Mouse (Mus musculus) neural tube, embryonic 12.5 days (tissue): Measurements from ENCODE around the gene Tmem54. TPM values are rescaled to one million over a fixed set of nuclear protein-coding genes. Genes with fewer than 3 reads are reported as not detected.

ENCODE experiments used
- ATAC-seq: fragments of 200-750 bp; cut with Nextera tagmentation; 2 replicates; pipeline ENCODE4 v1.8.0; 2017; ENCODE audit warnings: low read depth, mild to moderate bottlenecking, moderate TSS enrichment, moderate library complexity; ENCODE audit not compliant: low FRiP score
- H3K27ac ChIP-seq: fragments of 300-500 bp; sonication (generic); 2 replicates; pipeline ENCODE4 v1.5.1; 2016
- H3K27me3 ChIP-seq: fragments of 300-500 bp; sonication (generic); replicated peaks from 2 replicates; pipeline ENCODE4 v1.6.1; 2016; ENCODE audit warnings: mild to moderate bottlenecking
- H3K36me3 ChIP-seq: fragments of 300-500 bp; sonication (generic); 2 replicates; pipeline ENCODE4 v1.6.1; 2016; ENCODE audit warnings: mild to moderate bottlenecking
- H3K4me1 ChIP-seq: fragments of 300-500 bp; sonication (generic); 2 replicates; pipeline ENCODE4 v1.6.1; 2016
- H3K4me2 ChIP-seq: fragments of 300-500 bp; sonication (generic); replicated peaks from 2 replicates; pipeline ENCODE4 v1.6.1; 2016; ENCODE audit warnings: mild to moderate bottlenecking
- H3K4me3 ChIP-seq: fragments of 300-500 bp; sonication (generic); 2 replicates; pipeline ENCODE4 v1.5.1; 2016
- H3K9ac ChIP-seq: fragments of 300-500 bp; sonication (generic); 2 replicates; pipeline ENCODE4 v1.6.1; 2016; ENCODE audit warnings: mild to moderate bottlenecking
- H3K9me3 ChIP-seq: fragments of 300-500 bp; sonication (generic); 2 replicates; pipeline ENCODE4 v1.6.1; 2016; ENCODE audit warnings: mild to moderate bottlenecking
- WGBS: fragments of 180-500 bp; shearing (Covaris S2); methylation state at CpG from one replicate; pipeline ENCODE4 v1.1.7; 2016; 5-methylcytosine and 5-hydroxymethylcytosine counted together
- polyA plus RNA-seq: library from polyadenylated mRNA; unstranded; fragments of >200 nt; fragmentation: Nextera tagmentation; extraction: Ambion mirVana; gene quantifications from 2 replicates; pipeline ENCODE4 v1.2.1, GENCODE M21; 2016

The Tmem54 gene
- 0.68 and 0.79 TPM in 2 replicates for polyA plus RNA-seq

GRCm38 (mm10) chr4:129105356-129105755 is at the start of gene Tmem54:
Tmem54 (plus strand) TSS chr4:129105548.
- no peak for ATAC-seq
- H3K4me1 ChIP-seq = peaks cover 7% of the 10 kb centered on the region
- peak within 1 kb of the TSS; percentile 53 for H3K4me2 ChIP-seq
- WGBS = 2% methylated on average over 40 of the region's 40 CpGs
- no peaks in the 10 kb centered on the region for H3K9me3 ChIP-seq
- peaks cover 42% of the 10 kb centered on the region for H3K27me3 ChIP-seq
- H3K36me3 ChIP-seq = no peaks in the 10 kb centered on the region
- H3K9ac ChIP-seq = peak within 1 kb of the TSS; percentile 48
- peak within 1 kb of the TSS; percentile 19 for H3K4me3 ChIP-seq
- no peak within 1 kb of the TSS for H3K27ac ChIP-seq

- ATAC-seq = no peak
- Histone ChIP-seq H3K4me2 (no peak overlapping the region), H3K4me1 (peaks cover 13% of the 10 kb centered on the region), H3K9me3 (no peaks in the 10 kb centered on the region), H3K27me3 (0 out of 2 replicates have a peak, but pooled peaks cover 9% of the 10 kb centered on the region), H3K9ac (no peak overlapping the region), H3K36me3 (no peaks in the 10 kb centered on the region), H3K4me3 (no peak overlapping the region), H3K27ac (no peak overlapping the region)
- 90% methylated on average over 5 of the region's 5 CpGs for WGBS
Observed at GRCm38 (mm10) chr4:129055562-129055961, 49.8 kb upstream of the Tmem54 start.

- no peaks in the 10 kb centered on the region for H3K36me3 ChIP-seq
- peak overlapping the region; percentile 86 for H3K27ac ChIP-seq
- peak overlapping the region; percentile 94 for H3K4me3 ChIP-seq
- ATAC-seq = peak; percentile 94
- H3K4me1 ChIP-seq = peaks cover 13% of the 10 kb centered on the region
- peak overlapping the region; percentile 88 for H3K4me2 ChIP-seq
- 4% methylated on average over 42 of the region's 44 CpGs for WGBS
- H3K27me3 ChIP-seq = no peaks in the 10 kb centered on the region
- H3K9me3 ChIP-seq = no peaks in the 10 kb centered on the region
- H3K9ac ChIP-seq = peak overlapping the region; percentile 98
Observed at GRCm38 (mm10) chr4:129057533-129058206, 47.7 kb upstream of the Tmem54 start.

DNA sequence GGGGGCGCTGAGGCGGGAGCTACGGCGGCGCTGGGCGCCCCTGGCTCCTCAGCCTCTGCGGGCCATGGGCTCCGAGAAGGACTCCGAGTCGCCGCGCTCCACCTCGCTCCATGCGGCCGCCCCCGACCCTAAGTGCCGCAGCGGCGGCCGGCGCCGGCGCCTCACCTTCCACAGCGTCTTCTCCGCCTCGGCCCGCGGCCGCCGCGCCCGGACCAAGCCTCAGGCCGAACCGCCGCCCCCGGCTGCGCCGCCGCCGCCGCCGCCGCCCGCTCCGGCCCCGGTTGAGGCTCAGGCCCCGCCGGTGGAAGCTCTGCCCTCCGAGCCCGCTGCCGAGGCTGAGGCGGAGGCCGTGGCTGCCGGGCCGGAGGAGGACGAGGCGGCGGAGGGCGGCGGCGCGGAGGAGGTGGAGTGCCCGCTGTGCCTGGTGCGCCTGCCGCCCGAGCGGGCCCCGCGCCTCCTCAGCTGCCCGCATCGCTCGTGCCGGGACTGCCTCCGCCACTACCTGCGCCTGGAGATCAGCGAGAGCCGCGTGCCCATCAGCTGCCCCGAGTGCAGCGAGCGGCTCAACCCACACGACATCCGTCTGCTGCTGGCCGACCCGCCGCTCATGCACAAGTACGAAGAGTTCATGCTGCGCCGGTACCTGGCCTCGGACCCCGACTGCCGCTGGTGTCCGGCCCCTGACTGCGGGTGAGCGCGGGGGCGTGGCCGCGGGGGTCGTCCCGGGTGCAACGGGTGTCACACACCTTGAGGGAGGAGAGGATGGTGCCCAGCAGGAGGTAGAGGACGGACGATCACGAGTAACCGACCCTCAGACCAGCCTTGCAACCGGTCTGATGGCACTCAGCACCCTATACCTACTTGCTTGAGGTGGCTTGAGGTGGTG is 46.9 kb upstream of the Tmem54 start, which contains the start of gene Rnf19b:
Gene Rnf19b (plus strand): TSS at position 65 of the 886 bp plus-strand sequence.
- H3K27me3 ChIP-seq = no peaks in the 10 kb centered on the region
- under 1% methylated on average over 73 of the region's 107 CpGs for WGBS
- H3K9me3 ChIP-seq = no peaks in the 10 kb centered on the region
- peak within 1 kb of the TSS; percentile 88 for H3K4me2 ChIP-seq
- peak; percentile 45 for ATAC-seq
- H3K9ac ChIP-seq = peak within 1 kb of the TSS; percentile 98
- H3K36me3 ChIP-seq = no peaks in the 10 kb centered on the region
- peak within 1 kb of the TSS; percentile 86 for H3K27ac ChIP-seq
- H3K4me3 ChIP-seq = peak within 1 kb of the TSS; percentile 94
- H3K4me1 ChIP-seq = peaks cover 13% of the 10 kb centered on the region

GRCm38 (mm10) chr4:129059125-129059551 is 46.2 kb upstream of the Tmem54 start:
- H3K4me3 ChIP-seq = peak overlapping the region; percentile 94
- H3K9me3 ChIP-seq = no peaks in the 10 kb centered on the region
- no peak overlapping the region for H3K27ac ChIP-seq
- WGBS = 3% methylated on average over 13 of the region's 13 CpGs
- H3K4me1 ChIP-seq = peaks cover 13% of the 10 kb centered on the region
- no peaks in the 10 kb centered on the region for H3K27me3 ChIP-seq
- ATAC-seq = no peak
- peak overlapping the region; percentile 98 for H3K9ac ChIP-seq
- H3K4me2 ChIP-seq = peak overlapping the region; percentile 88
- no peaks in the 10 kb centered on the region for H3K36me3 ChIP-seq

GRCm38 (mm10) chr4:129059922-129060321 is 45.4 kb upstream of the Tmem54 start:
- Histone ChIP-seq H3K27ac (no peak overlapping the region), H3K4me1 (peaks cover 13% of the 10 kb centered on the region), H3K4me3 (peak overlapping the region; percentile 94), H3K36me3 (no peaks in the 10 kb centered on the region), H3K27me3 (no peaks in the 10 kb centered on the region), H3K9me3 (no peaks in the 10 kb centered on the region), H3K9ac (no peak overlapping the region), H3K4me2 (peak overlapping the region; percentile 88)
- ATAC-seq = no peak
- WGBS = 56% methylated on average over 4 of the region's 4 CpGs

GRCm38 (mm10) chr4:129061486-129061885 is 43.9 kb upstream of the Tmem54 start:
- WGBS = 98% methylated on average over 1 of the region's 1 CpGs
- Histone ChIP-seq H3K36me3 (no peaks in the 10 kb centered on the region), H3K4me3 (no peak overlapping the region), H3K9ac (no peak overlapping the region), H3K27me3 (no peaks in the 10 kb centered on the region), H3K4me1 (peaks cover 13% of the 10 kb centered on the region), H3K9me3 (no peaks in the 10 kb centered on the region), H3K27ac (no peak overlapping the region), H3K4me2 (no peak overlapping the region)
- no peak for ATAC-seq

DNA sequence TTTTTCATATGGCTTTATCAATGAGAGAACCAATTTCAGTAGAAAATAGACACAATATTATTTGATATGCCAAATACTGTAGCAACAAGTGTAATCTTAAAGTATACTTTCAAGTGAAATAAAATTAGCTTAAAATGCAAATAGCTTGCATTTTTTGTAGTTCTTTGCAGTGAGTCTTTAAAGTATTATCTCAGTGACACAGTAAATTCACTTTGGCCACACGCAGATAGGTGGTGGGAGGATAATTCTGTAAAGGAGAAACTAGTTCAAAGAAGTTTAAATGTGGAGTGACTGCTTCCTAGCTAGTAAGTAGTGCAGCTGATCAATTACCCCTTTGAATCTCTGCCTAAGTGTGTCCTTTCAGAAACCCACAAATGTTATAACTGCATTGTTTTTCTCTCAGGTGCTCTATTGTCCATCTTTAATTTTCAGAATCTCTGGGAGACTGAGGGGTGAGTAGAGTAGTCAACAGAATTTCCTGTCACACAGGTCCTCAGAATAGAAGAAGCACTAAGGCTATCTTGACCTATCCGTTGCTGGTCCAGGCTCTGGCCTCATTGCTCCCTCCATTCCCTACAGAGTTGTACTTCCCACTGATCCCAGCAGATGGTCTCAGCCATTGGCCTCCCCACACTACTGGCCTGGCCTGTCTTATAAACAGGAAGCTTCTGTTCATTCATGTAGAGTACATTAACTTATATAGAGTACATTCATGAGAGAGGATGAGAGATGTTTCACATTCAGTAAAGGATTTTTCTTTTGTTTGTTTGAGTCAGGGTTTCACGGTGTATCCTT is 42.9 kb upstream of the Tmem54 start:
- H3K9ac ChIP-seq = no peak overlapping the region
- no peak overlapping the region for H3K27ac ChIP-seq
- no peak for ATAC-seq
- no peak overlapping the region for H3K4me3 ChIP-seq
- no peaks in the 10 kb centered on the region for H3K27me3 ChIP-seq
- H3K36me3 ChIP-seq = no peaks in the 10 kb centered on the region
- peaks cover 13% of the 10 kb centered on the region for H3K4me1 ChIP-seq
- no peak overlapping the region for H3K4me2 ChIP-seq
- H3K9me3 ChIP-seq = no peaks in the 10 kb centered on the region
- 82% methylated on average over 3 of the region's 3 CpGs for WGBS

DNA sequence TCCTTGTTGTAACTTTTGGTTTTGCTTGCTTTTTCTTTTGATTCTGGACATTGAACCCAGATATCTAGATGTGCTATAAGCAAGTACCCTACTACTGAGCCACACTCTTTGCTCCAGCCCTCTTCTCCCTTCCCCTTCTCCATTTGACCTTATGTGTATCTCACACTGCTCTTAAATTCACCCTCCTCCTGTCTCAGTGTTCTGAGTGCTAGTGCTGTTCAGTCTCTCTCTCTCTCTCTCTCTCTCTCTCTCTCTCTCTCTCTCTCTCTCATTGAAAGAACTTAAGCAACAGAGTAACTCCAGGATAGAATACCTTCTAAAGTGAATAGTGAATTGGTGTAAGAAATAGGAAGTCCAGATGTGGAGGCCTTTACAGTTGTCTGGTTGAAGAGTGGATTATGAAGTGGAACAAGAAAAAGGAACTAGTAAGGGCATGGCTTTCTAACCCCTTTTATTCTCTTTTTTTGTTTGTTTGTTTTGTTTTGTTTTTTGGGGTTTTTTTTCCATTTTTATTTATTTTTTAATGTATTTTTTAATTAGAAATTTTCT is 39.6 kb upstream of the Tmem54 start:
- no peak overlapping the region for H3K9ac ChIP-seq
- no peak overlapping the region for H3K27ac ChIP-seq
- H3K4me3 ChIP-seq = no peak overlapping the region
- no peak for ATAC-seq
- H3K9me3 ChIP-seq = no peaks in the 10 kb centered on the region
- no peaks in the 10 kb centered on the region for H3K36me3 ChIP-seq
- no peak overlapping the region for H3K4me2 ChIP-seq
- H3K4me1 ChIP-seq = no peaks in the 10 kb centered on the region
- no peaks in the 10 kb centered on the region for H3K27me3 ChIP-seq

- no peak for ATAC-seq
- Histone ChIP-seq H3K4me2 (no peak overlapping the region), H3K4me1 (no peaks in the 10 kb centered on the region), H3K4me3 (no peak overlapping the region), H3K9ac (no peak overlapping the region), H3K9me3 (no peaks in the 10 kb centered on the region), H3K27ac (no peak overlapping the region), H3K27me3 (no peaks in the 10 kb centered on the region), H3K36me3 (no peaks in the 10 kb centered on the region)
- 85% methylated on average over 5 of the region's 5 CpGs for WGBS
Observed at GRCm38 (mm10) chr4:129067638-129068415, 37.5 kb upstream of the Tmem54 start.

GRCm38 (mm10) chr4:129068848-129069247 is 36.5 kb upstream of the Tmem54 start:
- Histone ChIP-seq H3K9me3 (no peaks in the 10 kb centered on the region), H3K9ac (no peak overlapping the region), H3K4me1 (no peaks in the 10 kb centered on the region), H3K4me2 (no peak overlapping the region), H3K27me3 (no peaks in the 10 kb centered on the region), H3K36me3 (peaks cover 5% of the 10 kb centered on the region; the same call in 1 of the 2 replicates), H3K4me3 (no peak overlapping the region), H3K27ac (no peak overlapping the region)
- WGBS = 97% methylated on average over 4 of the region's 4 CpGs
- no peak for ATAC-seq
